Mouse (Mus musculus) CH12.LX (cell line): ENCODE results near the gene Bhlhe41. TPM values are rescaled to one million over a fixed set of nuclear protein-coding genes. Genes with fewer than 3 reads are reported as not detected.

Experiments used
- DNase-seq: peaks from one replicate; pipeline ENCODE4 v3.0.0-alpha.2; 2013; ENCODE audit errors: extremely low read depth
- H3K27ac ChIP-seq: 2 replicates; pipeline ENCODE4 v1.5.1; 2012; ENCODE audit warnings: low read depth, mild to moderate bottlenecking, control low read depth, moderate library complexity; ENCODE audit not compliant: insufficient read depth
- H3K27me3 ChIP-seq: replicated peaks from 2 replicates; pipeline ENCODE3; 2012; ENCODE audit warnings: inconsistent platforms
- H3K36me3 ChIP-seq, 2 experiments: replicated peaks in 1 of 2; 2 replicates each; pipeline versions ENCODE3 to v1.6.1; 2012; ENCODE audit warnings: inconsistent platforms in 1 of 2, low read length in 1 of 2, mild to moderate bottlenecking in 1 of 2, mixed read lengths in 1 of 2, moderate library complexity in 1 of 2; ENCODE audit not compliant: control insufficient read depth in 1 of 2, insufficient read depth in 1 of 2
- H3K4me1 ChIP-seq, 2 experiments: 2 replicates each; pipeline ENCODE4 v1.6.1; 2012; ENCODE audit warnings: inconsistent platforms in 1 of 2, moderate library complexity in 1 of 2; ENCODE audit not compliant: insufficient read depth in 2 of 2, control insufficient read depth in 1 of 2
- H3K4me2 ChIP-seq: 2 replicates; pipeline ENCODE4 v1.6.1; 2012; ENCODE audit warnings: low read depth, mild to moderate bottlenecking, control low read depth; ENCODE audit not compliant: poor library complexity, insufficient read depth, severe bottlenecking
- H3K4me3 ChIP-seq, 3 experiments: fragments of 150-350 bp in 1 of 3; sonication (generic) in 1 of 3; replicated peaks in 1 of 3; 2 replicates each; pipeline versions ENCODE3 to v1.5.1; 2011 to 2012; ENCODE audit warnings: low read depth in 2 of 3, low read length in 2 of 3, mild to moderate bottlenecking in 2 of 3, moderate library complexity in 2 of 3, control low read depth in 1 of 3, improper control_type of control experiment in 1 of 3, inconsistent platforms in 1 of 3, mixed read lengths in 1 of 3; ENCODE audit not compliant: poor library complexity in 1 of 3
- H3K79me2 ChIP-seq: replicated peaks from 2 replicates; pipeline ENCODE4 v1.6.1; 2012; ENCODE audit warnings: mild to moderate bottlenecking, moderate library complexity; ENCODE audit not compliant: control insufficient read depth, poor library complexity, insufficient read depth, severe bottlenecking; ENCODE audit errors: extremely low read depth
- H3K9ac ChIP-seq: 2 replicates; pipeline ENCODE4 v1.6.1; 2012; ENCODE audit warnings: low read depth, mild to moderate bottlenecking, control low read depth, moderate library complexity; ENCODE audit not compliant: insufficient read depth
- H3K9me3 ChIP-seq: replicated peaks from 2 replicates; pipeline ENCODE3; 2012; ENCODE audit warnings: low read length, inconsistent platforms, mixed read lengths
- BHLHE40 ChIP-seq: IDR thresholded peaks from 2 replicates; pipeline ENCODE4 v1.6.1; 2011; ENCODE audit warnings: mild to moderate bottlenecking, low read depth, low read length, improper control_type of control experiment
- CHD2 ChIP-seq: IDR thresholded peaks from 2 replicates; pipeline ENCODE4 v1.6.1; 2011; ENCODE audit warnings: low read length, improper control_type of control experiment
- CTCF ChIP-seq, 2 experiments: IDR thresholded peaks in 1 of 2; conservative IDR thresholded peaks in 1 of 2; 2 replicates each; pipeline ENCODE4 v1.5.1; 2011 to 2012; ENCODE audit warnings: low read depth in 2 of 2, low read length in 2 of 2, improper control_type of control experiment in 1 of 2, inconsistent platforms in 1 of 2, mild to moderate bottlenecking in 1 of 2, moderate library complexity in 1 of 2
- E2F4 ChIP-seq: IDR thresholded peaks from 2 replicates; pipeline ENCODE4 v1.6.1; 2011; ENCODE audit warnings: low read depth, low read length, improper control_type of control experiment; ENCODE audit not compliant: insufficient replicate concordance
- ELF1 ChIP-seq: IDR thresholded peaks from 2 replicates; pipeline ENCODE4 v1.6.1; 2014; ENCODE audit warnings: low read depth, mild to moderate bottlenecking, inconsistent platforms, low read length, improper control_type of control experiment
- EP300 ChIP-seq: IDR thresholded peaks from 2 replicates; pipeline ENCODE4 v1.6.1; 2011; ENCODE audit warnings: low read length, improper control_type of control experiment
- ETS1 ChIP-seq: conservative IDR thresholded peaks from 2 replicates; pipeline ENCODE4 v1.6.1; 2012; ENCODE audit warnings: low read depth, mild to moderate bottlenecking, inconsistent platforms, low read length, improper control_type of control experiment, moderate library complexity
- HCFC1 ChIP-seq: IDR thresholded peaks from 2 replicates; pipeline ENCODE4 v1.6.1; 2012; ENCODE audit warnings: low read depth, mild to moderate bottlenecking, inconsistent platforms, low read length, improper control_type of control experiment
- IRF4 ChIP-seq: IDR thresholded peaks from 2 replicates; pipeline ENCODE4 v1.6.1; 2014; ENCODE audit warnings: low read depth, mild to moderate bottlenecking, inconsistent platforms, low read length, improper control_type of control experiment
- JUND ChIP-seq: conservative IDR thresholded peaks from 2 replicates; pipeline ENCODE4 v1.6.1; 2011; ENCODE audit warnings: low read depth, low read length, improper control_type of control experiment
- KAT2A ChIP-seq: IDR thresholded peaks from 2 replicates; pipeline ENCODE4 v1.6.1; 2012; ENCODE audit warnings: low read length, improper control_type of control experiment, inconsistent platforms; ENCODE audit not compliant: insufficient replicate concordance
- MAFK ChIP-seq: IDR thresholded peaks from 2 replicates; pipeline ENCODE4 v1.6.1; 2011; ENCODE audit warnings: low read length, improper control_type of control experiment; ENCODE audit not compliant: insufficient replicate concordance
- MAX ChIP-seq: IDR thresholded peaks from 2 replicates; pipeline ENCODE4 v1.6.1; 2011; ENCODE audit warnings: low read length, improper control_type of control experiment
- MAZ ChIP-seq: IDR thresholded peaks from 2 replicates; pipeline ENCODE4 v1.6.1; 2012; ENCODE audit warnings: low read depth, mild to moderate bottlenecking, inconsistent platforms, low read length, improper control_type of control experiment, moderate library complexity
- MEF2A ChIP-seq: IDR thresholded peaks from 2 replicates; pipeline ENCODE4 v1.6.1; 2014; ENCODE audit warnings: low read depth, mild to moderate bottlenecking, inconsistent platforms, low read length, improper control_type of control experiment, borderline replicate concordance
- MXI1 ChIP-seq: IDR thresholded peaks from 2 replicates; pipeline ENCODE4 v1.6.1; 2011; ENCODE audit warnings: mild to moderate bottlenecking, low read depth, low read length, improper control_type of control experiment
- MYC ChIP-seq: IDR thresholded peaks from 2 replicates; pipeline ENCODE4 v1.6.1; 2011; ENCODE audit warnings: low read depth, mild to moderate bottlenecking, improper control_type of control experiment, low read length
- NELFE ChIP-seq: IDR thresholded peaks from 2 replicates; pipeline ENCODE4 v1.6.1; 2011; ENCODE audit warnings: low read depth, low read length, improper control_type of control experiment
- POLR2A ChIP-seq: IDR thresholded peaks from 2 replicates; pipeline ENCODE4 v1.6.1; 2011; ENCODE audit warnings: low read depth, mild to moderate bottlenecking, improper control_type of control experiment, low read length
- POLR2AphosphoS2 ChIP-seq: IDR thresholded peaks from 2 replicates; pipeline ENCODE4 v1.6.1; 2011; ENCODE audit warnings: low read depth, low read length, improper control_type of control experiment
- RCOR1 ChIP-seq: conservative IDR thresholded peaks from 2 replicates; pipeline ENCODE4 v1.6.1; 2012; ENCODE audit warnings: low read depth, mild to moderate bottlenecking, inconsistent platforms, low read length, improper control_type of control experiment
- SIN3A ChIP-seq: IDR thresholded peaks from 2 replicates; pipeline ENCODE4 v1.6.1; 2012; ENCODE audit warnings: low read length, improper control_type of control experiment, inconsistent platforms
- SMC3 ChIP-seq: IDR thresholded peaks from 2 replicates; pipeline ENCODE4 v1.6.1; 2011; ENCODE audit warnings: low read depth, low read length, improper control_type of control experiment
- TBP ChIP-seq: conservative IDR thresholded peaks from 2 replicates; pipeline ENCODE4 v1.6.1; 2011; ENCODE audit warnings: low read depth, low read length, improper control_type of control experiment
- TCF12 ChIP-seq: IDR thresholded peaks from 2 replicates; pipeline ENCODE4 v1.6.1; 2014; ENCODE audit warnings: low read depth, mild to moderate bottlenecking, inconsistent platforms, low read length, improper control_type of control experiment
- UBTF ChIP-seq: IDR thresholded peaks from 2 replicates; pipeline ENCODE4 v1.6.1; 2012; ENCODE audit warnings: low read depth, mild to moderate bottlenecking, inconsistent platforms, low read length, improper control_type of control experiment, moderate library complexity
- USF1 ChIP-seq: IDR thresholded peaks from 2 replicates; pipeline ENCODE4 v1.6.1; 2014; ENCODE audit warnings: low read depth, mild to moderate bottlenecking, inconsistent platforms, low read length, improper control_type of control experiment
- USF2 ChIP-seq: conservative IDR thresholded peaks from 2 replicates; pipeline ENCODE4 v1.6.1; 2011; ENCODE audit warnings: low read depth, low read length, improper control_type of control experiment
- ZC3H11A ChIP-seq: IDR thresholded peaks from 2 replicates; pipeline ENCODE4 v1.6.1; 2012; ENCODE audit warnings: low read depth, mild to moderate bottlenecking, inconsistent platforms, low read length, improper control_type of control experiment
- ZKSCAN1 ChIP-seq: IDR thresholded peaks from 2 replicates; pipeline ENCODE4 v1.6.1; 2012; ENCODE audit warnings: low read depth, inconsistent platforms, low read length, improper control_type of control experiment, borderline replicate concordance
- ZMIZ1 ChIP-seq: IDR thresholded peaks from 2 replicates; pipeline ENCODE4 v1.6.1; 2012; ENCODE audit warnings: low read depth, mild to moderate bottlenecking, inconsistent platforms, low read length, improper control_type of control experiment
- ZNF384 ChIP-seq: IDR thresholded peaks from 2 replicates; pipeline ENCODE4 v1.6.1; 2012; ENCODE audit warnings: low read depth, low read length, improper control_type of control experiment, inconsistent platforms
- dilution Hi-C: fragments of 300-500 bp; cut with MboI; formaldehyde crosslinking; loops from 2 replicates; pipeline ENCODE4 v1.14.3; 2020; ENCODE audit warnings: low sequenced_read_pairs; ENCODE audit not compliant: extremely low pct_unique_long_range_greater_than_20kb, extremely low pct_ligation_motif_present
- in situ Hi-C: fragments of 300-500 bp; cut with MboI; formaldehyde crosslinking; loops from 3 replicates; pipeline ENCODE4 v1.14.3; 2019; ENCODE audit warnings: low sequenced_read_pairs, low pct_ligation_motif_present, low pct_unique_long_range_greater_than_20kb, mixed read lengths
- polyA plus RNA-seq: library from polyadenylated mRNA; unstranded; fragments of >175 nt; gene quantifications from 2 replicates; pipeline ENCODE4 v1.2.1, GENCODE M21; 2012; ENCODE audit warnings: low read depth; ENCODE audit not compliant: insufficient read length
- total RNA-seq, 2 experiments: library from RNA; depleted of rRNA; stranded (reverse); fragments of 300-350 nt in 1 of 2; fragments of >200 nt in 1 of 2; gene quantifications; 2 replicates each; pipeline ENCODE4 v1.2.3; 2012 to 2014

Gene Bhlhe41
- total and polyA plus RNA-seq, 3 experiments: 12.5 to 105 (median 12.6) TPM

DNA sequence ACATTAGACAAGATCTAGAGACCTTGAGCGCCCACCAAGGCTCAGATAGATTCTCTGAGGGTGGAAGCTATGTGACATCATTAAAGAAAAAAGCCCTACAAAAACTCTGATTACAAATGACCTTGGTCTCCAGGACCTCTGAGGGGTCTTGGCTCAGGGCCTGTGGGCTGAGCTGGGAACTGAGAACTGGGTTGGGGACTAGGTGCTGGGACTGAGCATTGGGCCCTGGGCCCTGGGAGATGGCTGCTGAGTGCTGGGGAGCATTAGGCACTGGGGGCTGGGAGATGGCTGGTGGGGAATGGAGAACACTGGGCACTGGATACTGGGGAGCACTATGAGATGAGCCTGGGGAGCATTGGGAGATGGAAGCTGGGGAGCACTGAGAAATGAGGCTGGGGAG is 19.3 kb downstream of the Bhlhe41 start:
- dilution Hi-C loops: no loop called here
- H3K36me3 ChIP-seq: peaks cover 0 to 6% of the 10 kb centered on the region in 2 experiments
- no peaks in the 10 kb centered on the region for H3K27me3 ChIP-seq
- peak overlapping the region; percentile 76 for H3K27ac ChIP-seq
- H3K79me2 ChIP-seq: no peaks in the 10 kb centered on the region
- DNase-seq: no peak
- H3K9ac ChIP-seq: peak overlapping the region; percentile 4
- H3K4me1 ChIP-seq: peaks cover 25 to 53% of the 10 kb centered on the region in 2 experiments
- H3K4me3 ChIP-seq: no peak overlapping the region
- peaks cover 2% of the 10 kb centered on the region for H3K9me3 ChIP-seq
- in situ Hi-C loops: no loop called here
- TF ChIP-seq NELFE (0 out of 2 replicates have a peak, but pooled peaks have one; percentile 12), MAZ (no peak)
- H3K4me2 ChIP-seq: peak overlapping the region; percentile 85

DNA sequence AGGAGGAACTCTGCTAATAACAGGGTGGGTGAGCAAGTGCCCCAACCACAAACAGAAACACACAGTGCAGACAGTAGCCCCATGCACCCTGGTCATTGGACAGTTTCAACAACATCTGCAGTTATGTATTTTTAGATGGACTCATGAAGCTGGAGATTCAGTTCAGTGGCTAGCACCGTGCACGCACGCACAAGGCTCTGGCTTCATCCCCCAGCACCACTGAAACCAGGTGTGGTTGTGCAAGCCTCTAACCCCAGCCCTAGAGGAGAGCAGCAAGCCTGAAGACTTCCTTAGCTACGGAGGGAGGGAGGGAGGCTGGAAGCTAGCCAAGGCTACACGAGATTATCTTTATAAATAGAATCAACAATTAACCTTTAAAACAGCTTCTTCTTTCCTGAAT is 19.7 kb downstream of the Bhlhe41 start:
- dilution Hi-C loops: no loop called here
- Histone ChIP-seq H3K79me2 (no peaks in the 10 kb centered on the region), H3K36me3 (peaks cover 0 to 6% of the 10 kb centered on the region in 2 experiments), H3K27me3 (no peaks in the 10 kb centered on the region), H3K9me3 (peaks cover 2% of the 10 kb centered on the region), H3K4me3 (no peak overlapping the region), H3K9ac (no peak overlapping the region), H3K27ac (peak overlapping the region; percentile 54), H3K4me2 (0 out of 2 replicates have a peak overlapping the region, but pooled peaks have one; percentile 85), H3K4me1 (peaks cover 22 to 48% of the 10 kb centered on the region in 2 experiments)
- in situ Hi-C loops: no loop called here
- peak; percentile 85 for DNase-seq
- TF ChIP-seq ZMIZ1 (no peak), MAZ (peak; percentile 58; the same call in 1 of the 2 replicates), KAT2A (no peak), ZNF384 (no peak), E2F4 (0 out of 2 replicates have a peak, but pooled peaks have one; percentile 37), EP300 (peak; percentile 91), UBTF (0 out of 2 replicates have a peak, but pooled peaks have one; percentile 19), MEF2A (peak; percentile 92), HCFC1 (no peak), TBP (peak; percentile 60), IRF4 (peak; percentile 71), MAFK (0 out of 2 replicates have a peak, but pooled peaks have one; percentile 50), MAX (peak; percentile 78), ZC3H11A (no peak), USF2 (no peak), NELFE (no peak), MXI1 (0 out of 2 replicates have a peak, but pooled peaks have one; percentile 9), SIN3A (no peak; the same call in 1 of the 2 replicates), USF1 (no peak), RCOR1 (no peak; the same call in 1 of the 2 replicates), TCF12 (peak; percentile 98), ELF1 (no peak), CTCF (conservative IDR thresholded peaks at IDR 0.05 in 1 of 2, IDR thresholded peaks at IDR 0.05 in 1 of 2; ENCODE audit: low read depth in 2 of 2, low read length in 2 of 2) (no peak), POLR2AphosphoS2 (no peak), SMC3 (no peak; the same call in 1 of the 2 replicates), JUND (0 out of 2 replicates have a peak, but pooled peaks have one; percentile 21), BHLHE40 (peak; percentile 96), MYC (peak; percentile 76), ZKSCAN1 (no peak), CHD2 (peak; percentile 53; the same call in 1 of the 2 replicates), ETS1 (peak; percentile 89), POLR2A (peak; percentile 30; the same call in 1 of the 2 replicates)
